Mouse (Mus musculus) fibroblast of lung, adult 2 months (primary cell): Measurements from ENCODE around the gene Spata45.

Experiments
- DNase-seq: peaks from one replicate; pipeline ENCODE4 v3.0.0-alpha.2; 2011; ENCODE audit warnings: low read depth

The Spata45 gene

GRCm38 (mm10) chr1:191084951-191085559 is 48.6 kb downstream of the Spata45 start:
- no peak for DNase-seq

- DNase-seq: no peak
Measured at GRCm38 (mm10) chr1:191085597-191085996, 49.2 kb downstream of the Spata45 start.

GRCm38 (mm10) chr1:191086304-191086878 is 50.0 kb downstream of the Spata45 start:
- DNase-seq: no peak

DNA sequence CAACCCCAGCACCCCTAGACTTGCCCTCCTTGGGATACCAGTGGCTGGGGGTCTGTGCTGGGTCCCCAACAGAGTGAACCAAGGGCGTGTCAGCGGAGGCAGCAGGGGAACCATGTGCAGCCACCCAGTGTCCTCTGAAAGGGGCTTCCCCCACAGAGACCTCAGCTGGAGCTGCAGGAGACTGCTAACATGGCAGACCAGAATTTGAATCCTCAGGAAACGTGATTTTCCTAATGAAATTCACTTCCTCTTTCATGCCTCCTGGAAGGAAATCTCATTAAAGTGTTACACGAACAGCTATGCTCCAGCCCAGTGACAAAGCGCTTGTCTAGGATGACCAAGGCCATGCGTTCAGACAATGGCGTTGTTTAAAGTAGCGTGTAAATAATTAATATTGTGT is 50.5 kb downstream of the Spata45 start:
- no peak for DNase-seq

GRCm38 (mm10) chr1:191087955-191088354 is 51.5 kb downstream of the Spata45 start:
- DNase-seq: no peak

- no peak for DNase-seq
Measured at GRCm38 (mm10) chr1:191089355-191089754, 52.9 kb downstream of the Spata45 start.

DNA sequence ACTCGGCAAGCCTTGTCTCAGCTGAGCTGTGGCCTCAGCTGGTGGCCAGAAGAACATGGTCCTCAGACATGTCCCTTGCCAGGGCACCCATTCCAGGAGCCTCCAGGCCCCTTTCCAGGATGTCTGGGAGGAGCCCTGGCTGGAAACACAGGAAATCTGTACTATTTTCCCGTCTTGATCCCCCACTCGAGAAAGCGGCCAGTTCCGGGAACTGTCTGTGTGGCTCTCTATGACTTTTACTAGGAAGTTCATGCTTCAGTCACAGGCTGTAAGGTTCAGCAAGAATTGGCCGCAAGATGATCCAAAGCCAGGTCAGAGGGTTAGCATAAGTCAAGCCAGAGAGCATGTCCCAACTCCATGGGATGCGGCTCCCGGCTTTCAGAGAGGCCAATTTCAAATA is 55.6 kb downstream of the Spata45 start:
- no peak for DNase-seq
